Comparison of ENCODE assay signal across 8 mouse cellular contexts in genomic region chr5:149185806-149186205, GRCm38 (mm10). TPM values are rescaled to one million over a fixed set of nuclear protein-coding genes. Genes with fewer than 3 reads are reported as not detected.
DNase-seq lines count a peak whose midpoint lies in the region; ATAC-seq and TF ChIP-seq lines count a peak whose summit lies in the region.

No protein-coding gene starts in this region.

- no peak for TF ChIP-seq CTCF in layer of hippocampus, adult 2 months (conservative IDR thresholded peaks at IDR 0.05)
- no peak for TF ChIP-seq CTCF in cerebellum, adult 2 months (IDR thresholded peaks at IDR 0.05; ENCODE audit: borderline replicate concordance, insufficient read depth, low read depth, low read length)

- H3K27me3 ChIP-seq in embryonic facial prominence, embryonic 15.5 days, result no peaks in the 10 kb centered on the region
- H3K27me3 ChIP-seq in intestine, embryonic 16.5 days (replicated peaks; ENCODE audit: control insufficient read depth, insufficient read depth, low read length), result no peaks in the 10 kb centered on the region
- H3K27me3 ChIP-seq in myocyte (ENCODE audit: control insufficient read depth, insufficient read depth, insufficient read length), result no peaks in the 10 kb centered on the region
- no peaks in the 10 kb centered on the region for H3K27me3 ChIP-seq in cerebellum, adult 2 months (ENCODE audit: control insufficient read depth, insufficient read depth, low read length)

- H3K4me2 ChIP-seq in embryonic facial prominence, embryonic 15.5 days (replicated peaks), result peak overlapping the region; percentile 66
- peak overlapping the region; percentile 80 for H3K4me2 ChIP-seq in intestine, embryonic 16.5 days (ENCODE audit: low read depth, low read length)
- peak overlapping the region; percentile 94 for H3K4me2 ChIP-seq in myocyte (ENCODE audit: low read depth)

- ATAC-seq in embryonic facial prominence, embryonic 15.5 days (ENCODE audit: insufficient number of reproducible peaks, low FRiP score, low TSS enrichment, low read depth), result no peak
- no peak for ATAC-seq in intestine, embryonic 16.5 days

- H3K9me3 ChIP-seq in embryonic facial prominence, embryonic 15.5 days (replicated peaks), result no peaks in the 10 kb centered on the region
- H3K9me3 ChIP-seq in intestine, embryonic 16.5 days (ENCODE audit: control insufficient read depth, low read length), result no peaks in the 10 kb centered on the region

- TF ChIP-seq POLR2A in myocyte (IDR thresholded peaks at IDR 0.05; ENCODE audit: insufficient read length, low read depth), result no peak
- no peak for TF ChIP-seq POLR2A in cerebellum, adult 2 months (IDR thresholded peaks at IDR 0.05; ENCODE audit: borderline replicate concordance, insufficient read depth, low read length)

- H3K36me3 ChIP-seq in embryonic facial prominence, embryonic 15.5 days, result peaks cover 20% of the 10 kb centered on the region
- peaks cover 7% of the 10 kb centered on the region; the same call in 1 of the 2 replicates for H3K36me3 ChIP-seq in intestine, embryonic 16.5 days (ENCODE audit: control insufficient read depth, insufficient read depth, low read length)
- H3K36me3 ChIP-seq in myocyte (ENCODE audit: control insufficient read depth, insufficient read depth), result peaks cover 26% of the 10 kb centered on the region

- peaks cover 42% of the 10 kb centered on the region for H3K79me2 ChIP-seq in myocyte (ENCODE audit: control insufficient read depth, insufficient read depth)

- 64% methylated on average over 3 of the region's 3 CpGs for WGBS in embryonic facial prominence, embryonic 15.5 days
- 56% methylated on average over 3 of the region's 3 CpGs for WGBS in intestine, embryonic 16.5 days
- 56% methylated on average over 3 of the region's 3 CpGs for WGBS in cerebellum, adult 2 months

- 0 out of 2 replicates have a peak overlapping the region, but pooled peaks have one; percentile 92 for H3K27ac ChIP-seq in layer of hippocampus, adult 2 months
- H3K27ac ChIP-seq in embryonic facial prominence, embryonic 15.5 days (replicated peaks), result no peak overlapping the region
- no peak overlapping the region for H3K27ac ChIP-seq in intestine, embryonic 16.5 days (ENCODE audit: low read length)
- no peak overlapping the region for H3K27ac ChIP-seq in cerebellum, adult 2 months (ENCODE audit: insufficient read depth, low read length)

- DNase-seq in layer of hippocampus, adult 2 months (ENCODE audit: low spot score in 2 of 2), result no peak
- DNase-seq in layer of hippocampus, adult 9-11 months, result no peak
- no peak for DNase-seq in spleen, adult 12 weeks (ENCODE audit: low spot score)
- DNase-seq in cerebellum, adult 2 months, result no peak
- no peak for DNase-seq in cerebellum, postnatal 10 days

- H3ac ChIP-seq in myocyte (ENCODE audit: control insufficient read depth, insufficient read length), result no peak overlapping the region

- H3K9ac ChIP-seq in embryonic facial prominence, embryonic 15.5 days, result peak overlapping the region; percentile 50; the same call in 1 of the 2 replicates
- peak overlapping the region; percentile 33; the same call in 1 of the 2 replicates for H3K9ac ChIP-seq in intestine, embryonic 16.5 days (ENCODE audit: low read depth, low read length)

- peak overlapping the region; percentile 59 for H3K4me3 ChIP-seq in layer of hippocampus, adult 2 months
- H3K4me3 ChIP-seq in embryonic facial prominence, embryonic 15.5 days (replicated peaks), result peak overlapping the region; percentile 71
- H3K4me3 ChIP-seq in intestine, embryonic 16.5 days (ENCODE audit: low read length), result peak overlapping the region; percentile 76
- H3K4me3 ChIP-seq in myocyte, result peak overlapping the region; percentile 99
- no peak overlapping the region for H3K4me3 ChIP-seq in cerebellum, adult 2 months (replicated peaks; ENCODE audit: insufficient read depth, low read depth, low read length)

- peaks cover 14% of the 10 kb centered on the region for H3K4me1 ChIP-seq in embryonic facial prominence, embryonic 15.5 days
- H3K4me1 ChIP-seq in intestine, embryonic 16.5 days (ENCODE audit: control insufficient read depth, insufficient read depth, low read length), result peaks cover 9% of the 10 kb centered on the region
- H3K4me1 ChIP-seq in cerebellum, adult 2 months (ENCODE audit: control insufficient read depth, insufficient read depth, low read length), result no peaks in the 10 kb centered on the region

TF ChIP-seq in myocyte, 11 proteins besides CTCF, POLR2A, EP300 and RAD21:
- TF ChIP-seq REST (IDR thresholded peaks at IDR 0.05; ENCODE audit: insufficient read depth, insufficient read length) (no peak), SRF (IDR thresholded peaks at IDR 0.05; ENCODE audit: control insufficient read depth, insufficient read length, low read depth) (no peak), MYOD1 (IDR thresholded peaks at IDR 0.05; ENCODE audit: control insufficient read depth in 1 of 3, insufficient read length in 2 of 3, low read depth in 2 of 3) (no peak), TCF3 (IDR thresholded peaks at IDR 0.05; ENCODE audit: insufficient read length, low read depth) (no peak), E2F4 (IDR thresholded peaks at IDR 0.05; ENCODE audit: insufficient read depth) (no peak), USF1 (IDR thresholded peaks at IDR 0.05; ENCODE audit: low read depth) (no peak), MAX (IDR thresholded peaks at IDR 0.05; ENCODE audit: low read depth) (no peak), TCF12 (IDR thresholded peaks at IDR 0.05; ENCODE audit: insufficient read depth, poor library complexity, severe bottlenecking) (no peak), POLR2AphosphoS2 (IDR thresholded peaks at IDR 0.05; ENCODE audit: insufficient read length, low read depth) (no peak), CEBPB (IDR thresholded peaks at IDR 0.05; ENCODE audit: insufficient read depth, poor library complexity, severe bottlenecking) (no peak), MYOG (IDR thresholded peaks at IDR 0.05; ENCODE audit: control insufficient read depth in 1 of 3, insufficient read depth in 1 of 3, insufficient read length in 2 of 3, low read depth in 2 of 3) (no peak)

RNA-seq across cellular contexts. Expression of gene Hmgb1, which starts 1.5 kb away (rescaled TPM):
- total RNA-seq in layer of hippocampus, adult 2 months (2021), result 100 to 1,000 TPM; 143 to 147 TPM
- polyA plus RNA-seq in embryonic facial prominence, embryonic 15.5 days (2015; fragmentation: Nextera tagmentation; extraction: Ambion mirVana), result 1,034 and 1,068 TPM in 2 replicates
- 780 and 921 TPM in 2 replicates for polyA plus RNA-seq in intestine, embryonic 16.5 days (2015; fragmentation: Nextera tagmentation; extraction: Ambion mirVana)
- polyA plus RNA-seq in myocyte (2012; fragmentation: generic; extraction: Trizol), result 88.6 TPM
- polyA plus RNA-seq in cerebellum, adult 2 months (2012; rRNA removed), result 180 and 186 TPM in 2 replicates

RNA-seq across cellular contexts. Expression of gene Uspl1, which starts 1.7 kb away (rescaled TPM):
- 10 to 100 TPM; 38.8 to 39.0 TPM for total RNA-seq in layer of hippocampus, adult 2 months (2021)
- polyA plus RNA-seq in embryonic facial prominence, embryonic 15.5 days (2015; fragmentation: Nextera tagmentation; extraction: Ambion mirVana), result 36.0 and 36.2 TPM in 2 replicates
- 31.1 and 31.3 TPM in 2 replicates for polyA plus RNA-seq in intestine, embryonic 16.5 days (2015; fragmentation: Nextera tagmentation; extraction: Ambion mirVana)
- 18.4 TPM for polyA plus RNA-seq in myocyte (2012; fragmentation: generic; extraction: Trizol)
- 29.8 and 31.8 TPM in 2 replicates for polyA plus RNA-seq in cerebellum, adult 2 months (2012; rRNA removed)
